Mouse (Mus musculus) ES-E14 (cell line): ENCODE data around the gene Casp1. TPM values are rescaled to one million over a fixed set of nuclear protein-coding genes. Genes with fewer than 3 reads are reported as not detected.

Experiments
- DNase-seq: peaks from one replicate; pipeline ENCODE4 v3.0.0-alpha.2; 2013; ENCODE audit warnings: low read depth, low spot score
- H3K27ac ChIP-seq: 2 replicates; pipeline ENCODE4 v1.5.1; 2012; ENCODE audit warnings: low read depth, mild to moderate bottlenecking, low read length, moderate library complexity, mixed read lengths; ENCODE audit not compliant: poor library complexity, insufficient read depth, severe bottlenecking
- H3K36me3 ChIP-seq: 2 replicates; pipeline ENCODE4 v1.6.1; 2012; ENCODE audit warnings: mild to moderate bottlenecking, low read length, moderate library complexity, mixed read lengths; ENCODE audit not compliant: control insufficient read depth, poor library complexity, insufficient read depth, severe bottlenecking
- H3K4me1 ChIP-seq, 2 experiments: fragments of 150-350 bp in 1 of 2; sonication (generic) in 1 of 2; 2 replicates each; pipeline ENCODE4 v1.6.1; 2012; ENCODE audit warnings: low read length in 2 of 2, mild to moderate bottlenecking in 1 of 2, mixed read lengths in 1 of 2; ENCODE audit not compliant: control insufficient read depth in 2 of 2, insufficient read depth in 2 of 2, poor library complexity in 1 of 2
- H3K4me3 ChIP-seq, 2 experiments: fragments of 150-350 bp in 1 of 2; sonication (generic) in 1 of 2; 2 replicates each; pipeline ENCODE4 v1.5.1; 2012; ENCODE audit warnings: low read length in 2 of 2, low read depth in 1 of 2, mild to moderate bottlenecking in 1 of 2, mixed read lengths in 1 of 2; ENCODE audit not compliant: insufficient read depth in 1 of 2, poor library complexity in 1 of 2, severe bottlenecking in 1 of 2
- H3K9ac ChIP-seq: 2 replicates; pipeline ENCODE4 v1.6.1; 2012; ENCODE audit warnings: low read depth, mild to moderate bottlenecking, low read length, mixed read lengths; ENCODE audit not compliant: poor library complexity, insufficient read depth, severe bottlenecking
- H3K9me3 ChIP-seq: fragments of 150-350 bp; sonication (generic); 2 replicates; pipeline ENCODE4 v1.6.1; 2012; ENCODE audit warnings: low read depth, mild to moderate bottlenecking, low read length; ENCODE audit not compliant: control insufficient read depth, insufficient read depth
- CHD2 ChIP-seq: IDR thresholded peaks from 2 replicates; pipeline ENCODE4 v1.6.1; 2014; ENCODE audit warnings: mild to moderate bottlenecking, low read depth, low read length, inconsistent platforms
- HCFC1 ChIP-seq: IDR thresholded peaks from 2 replicates; pipeline ENCODE4 v1.6.1; 2012; ENCODE audit warnings: low read length, inconsistent platforms, borderline replicate concordance; ENCODE audit not compliant: insufficient read depth
- MAFK ChIP-seq: IDR thresholded peaks from 2 replicates; pipeline ENCODE4 v1.6.1; 2014; ENCODE audit warnings: mild to moderate bottlenecking, low read depth, low read length, inconsistent platforms; ENCODE audit not compliant: insufficient read depth
- ZC3H11A ChIP-seq: IDR thresholded peaks from 2 replicates; pipeline ENCODE4 v1.6.1; 2012; ENCODE audit warnings: low read depth, mild to moderate bottlenecking, inconsistent platforms, low read length, borderline replicate concordance
- ZNF384 ChIP-seq: IDR thresholded peaks from 2 replicates; pipeline ENCODE4 v1.6.1; 2012; ENCODE audit warnings: low read depth, low read length, inconsistent platforms
- in situ Hi-C, 2 experiments: fragments of 600-800 bp; cut with MboI; formaldehyde crosslinking; loops; one replicate each; pipeline ENCODE4 v1.15.1; 2025; ENCODE audit warnings: low sequenced_read_pairs in 2 of 2, inconsistent platforms in 1 of 2; ENCODE audit not compliant: unreplicated experiment in 2 of 2
- total RNA-seq: library from RNA; depleted of rRNA; stranded (reverse); fragments of 300-350 nt; gene quantifications from 2 replicates; pipeline ENCODE4 v1.2.3, GENCODE M21; 2012

Casp1 gene
- total RNA-seq, 1 experiment = 0.36 TPM

GRCm38 (mm10) chr9:5333422-5333821 is 35.1 kb downstream of the Casp1 start:
- in situ Hi-C loops = no loop called here
- Histone ChIP-seq H3K9me3 (no peaks in the 10 kb centered on the region), H3K4me1 (no peaks in the 10 kb centered on the region), H3K27ac (no peak overlapping the region), H3K36me3 (no peaks in the 10 kb centered on the region), H3K4me3 (no peak overlapping the region), H3K9ac (no peak overlapping the region)
- DNase-seq = no peak
- no peak for TF ChIP-seq ZNF384
- no peak for TF ChIP-seq HCFC1
- no peak for TF ChIP-seq ZC3H11A
- TF ChIP-seq MAFK = no peak
- TF ChIP-seq CHD2 = no peak

DNA sequence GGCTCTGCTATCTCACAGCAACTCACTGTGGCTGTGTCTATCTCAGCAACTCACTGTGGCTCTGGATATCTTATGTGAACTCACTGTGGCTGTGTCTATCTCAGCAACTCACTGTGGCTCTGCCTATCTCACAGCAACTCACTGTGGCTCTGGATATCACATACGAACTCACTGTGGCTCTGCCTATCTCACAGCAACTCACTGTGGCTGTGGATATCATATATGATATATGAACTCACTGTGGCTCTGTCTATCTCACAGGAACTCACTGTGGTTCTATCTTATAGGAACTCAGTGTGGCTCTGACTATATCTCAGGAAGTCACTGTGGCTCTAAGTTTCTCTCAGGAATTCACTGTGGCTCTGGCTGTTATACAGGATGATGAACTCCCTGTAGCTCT is 44.8 kb downstream of the Casp1 start:
- in situ Hi-C loops = no loop called here
- Histone ChIP-seq H3K4me3 (no peak overlapping the region), H3K4me1 (no peaks in the 10 kb centered on the region), H3K9ac (no peak overlapping the region), H3K27ac (no peak overlapping the region), H3K36me3 (no peaks in the 10 kb centered on the region), H3K9me3 (no peaks in the 10 kb centered on the region)
- TF ChIP-seq ZC3H11A = no peak
- no peak for TF ChIP-seq HCFC1
- no peak for TF ChIP-seq MAFK
- no peak for TF ChIP-seq CHD2
- TF ChIP-seq ZNF384 = no peak
- DNase-seq = no peak

DNA sequence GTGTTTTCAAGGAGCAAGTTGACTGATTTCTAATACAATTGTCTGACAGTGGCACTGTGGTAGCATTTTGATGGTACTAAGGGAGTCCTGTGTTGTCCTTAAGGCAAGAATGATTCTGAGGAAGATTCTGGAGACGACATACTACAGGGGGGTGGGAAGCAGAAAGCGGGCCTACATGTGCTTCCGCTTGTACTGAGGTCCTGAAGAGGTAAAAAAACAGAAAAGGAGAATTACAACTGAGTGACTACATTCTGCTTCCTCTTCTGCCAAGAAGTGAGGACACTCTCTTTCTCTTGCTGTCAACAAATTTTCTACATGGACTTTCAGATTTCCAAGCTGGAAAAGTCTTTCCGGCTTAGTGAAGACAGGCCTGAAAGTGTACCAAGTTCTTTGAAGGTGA is 45.8 kb downstream of the Casp1 start:
- Histone ChIP-seq H3K9me3 (no peaks in the 10 kb centered on the region), H3K4me1 (no peaks in the 10 kb centered on the region), H3K9ac (no peak overlapping the region), H3K27ac (no peak overlapping the region), H3K36me3 (no peaks in the 10 kb centered on the region), H3K4me3 (no peak overlapping the region)
- in situ Hi-C loops = no loop called here
- TF ChIP-seq CHD2 (no peak), MAFK (no peak), ZNF384 (no peak), HCFC1 (no peak), ZC3H11A (no peak)
- DNase-seq = no peak

DNA sequence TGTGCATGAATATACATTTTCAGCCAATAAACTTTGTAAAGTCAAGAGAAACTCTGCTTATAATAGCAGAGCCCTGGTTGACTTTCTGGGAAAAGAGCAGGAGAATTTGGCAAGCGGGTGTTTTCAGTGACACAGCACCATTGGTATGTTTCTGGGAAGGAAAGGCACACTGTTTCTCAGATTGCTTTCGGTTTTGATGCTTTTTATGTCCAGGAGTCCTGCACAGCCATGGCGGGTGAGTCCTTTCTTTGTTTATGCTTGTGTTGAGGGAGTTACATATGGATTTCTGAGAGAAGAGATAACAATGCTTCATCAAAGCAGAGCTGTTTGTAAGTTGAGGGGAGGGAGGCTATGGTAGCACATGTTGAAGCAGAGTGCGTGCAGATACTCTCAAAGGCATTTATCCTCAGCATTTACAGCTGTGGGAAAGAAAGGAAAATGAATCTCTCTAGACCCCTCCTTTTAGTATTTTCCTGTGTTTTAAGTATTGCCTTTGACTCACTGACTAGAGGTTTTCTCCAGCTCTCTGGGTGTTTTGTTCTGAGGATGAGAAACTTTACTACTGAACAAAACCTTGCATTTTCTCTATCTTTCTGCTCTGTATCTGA is 47.1 kb downstream of the Casp1 start, which contains the start of gene Casp12:
Casp12 (plus strand) TSS at position 140 of the 608 bp plus-strand sequence.
- Histone ChIP-seq H3K4me1 (no peaks in the 10 kb centered on the region), H3K27ac (no peak within 1 kb of the TSS), H3K36me3 (no peaks in the 10 kb centered on the region), H3K9me3 (no peaks in the 10 kb centered on the region), H3K4me3 (no peak within 1 kb of the TSS), H3K9ac (no peak within 1 kb of the TSS)
- in situ Hi-C loops = no loop called here
- no peak for TF ChIP-seq MAFK
- no peak for TF ChIP-seq CHD2
- TF ChIP-seq ZNF384 = no peak
- TF ChIP-seq ZC3H11A = no peak
- no peak for TF ChIP-seq HCFC1
- no peak for DNase-seq

- H3K27ac ChIP-seq = no peak overlapping the region
- in situ Hi-C loops = no loop called here
- DNase-seq = no peak
- no peak overlapping the region for H3K4me3 ChIP-seq
- no peaks in the 10 kb centered on the region for H3K36me3 ChIP-seq
- no peaks in the 10 kb centered on the region for H3K4me1 ChIP-seq
- TF ChIP-seq ZNF384 (no peak), ZC3H11A (no peak), HCFC1 (no peak), MAFK (no peak), CHD2 (no peak)
- no peak overlapping the region for H3K9ac ChIP-seq
- H3K9me3 ChIP-seq = no peaks in the 10 kb centered on the region
Measured at GRCm38 (mm10) chr9:5347381-5347780, 49.1 kb downstream of the Casp1 start.
